ENCODE assay signal across 23 mouse cellular contexts in genomic region chr5:27685923-27686322, GRCm38 (mm10).
A peak's percentile ranks its signal among the peaks of the same experiment; 100 is the strongest.
DNase-seq lines count a peak whose midpoint lies in the region; ATAC-seq and TF ChIP-seq lines count a peak whose summit lies in the region.
"Had no signal": no experiment of that assay in that cellular context is flagged by ENCODE, and none has a peak within 500 bp of the region (broad histone marks: within the 10 kb centered on the region; RNA-seq: fewer than 3 reads in every experiment).

No protein-coding gene starts in this region.

- intact Hi-C loops in heart, adult 2 months (cut with DNase I) = no loop called here

- no peaks in the 10 kb centered on the region for H3K36me3 ChIP-seq in heart, adult 2 months (ENCODE audit: control insufficient read depth, insufficient read depth, low read length)
- no peaks in the 10 kb centered on the region for H3K36me3 ChIP-seq in heart, embryonic 11.5 days (ENCODE audit: control insufficient read depth, insufficient read depth, low read length)
- no peaks in the 10 kb centered on the region for H3K36me3 ChIP-seq in liver, postnatal 0 days (replicated peaks; ENCODE audit: insufficient read depth, low read length)
- H3K36me3 ChIP-seq in liver, embryonic 12.5 days = no peaks in the 10 kb centered on the region
- no peaks in the 10 kb centered on the region for H3K36me3 ChIP-seq in ES-Bruce4 (ENCODE audit: control insufficient read depth, insufficient read depth, low read length, poor library complexity, severe bottlenecking)
- H3K36me3 ChIP-seq: embryonic facial prominence, embryonic 10.5 days; G1E; limb, embryonic 15.5 days; midbrain, embryonic 10.5 days had no signal

- no peaks in the 10 kb centered on the region for H3K4me1 ChIP-seq in heart, adult 2 months (ENCODE audit: control insufficient read depth, insufficient read depth, low read length)
- H3K4me1 ChIP-seq in heart, embryonic 11.5 days (ENCODE audit: control insufficient read depth, insufficient read depth, low read length) = no peaks in the 10 kb centered on the region
- H3K4me1 ChIP-seq in liver, postnatal 0 days (ENCODE audit: insufficient read depth) = no peaks in the 10 kb centered on the region
- no peaks in the 10 kb centered on the region for H3K4me1 ChIP-seq in liver, embryonic 12.5 days
- no peaks in the 10 kb centered on the region for H3K4me1 ChIP-seq in ES-Bruce4 (ENCODE audit: control insufficient read depth, insufficient read depth, low read length)
- H3K4me1 ChIP-seq: embryonic facial prominence, embryonic 10.5 days; limb, embryonic 15.5 days; midbrain, embryonic 10.5 days had no signal

- no peak overlapping the region for H3K9ac ChIP-seq in heart, adult 2 months (ENCODE audit: low read depth, low read length)
- no peak overlapping the region for H3K9ac ChIP-seq in heart, embryonic 11.5 days (ENCODE audit: low read depth, low read length)
- no peak overlapping the region for H3K9ac ChIP-seq in liver, postnatal 0 days (replicated peaks)
- no peak overlapping the region for H3K9ac ChIP-seq in liver, embryonic 12.5 days
- no peak overlapping the region for H3K9ac ChIP-seq in ES-Bruce4 (ENCODE audit: low read depth, poor library complexity, severe bottlenecking)
- H3K9ac ChIP-seq: limb, embryonic 15.5 days had no signal

- H3K9me3 ChIP-seq in heart, embryonic 11.5 days (replicated peaks; ENCODE audit: control insufficient read depth, low read length) = 0 out of 2 replicates have a peak, but pooled peaks cover 3% of the 10 kb centered on the region
- H3K9me3 ChIP-seq in liver, postnatal 0 days (ENCODE audit: low read length) = no peaks in the 10 kb centered on the region
- H3K9me3 ChIP-seq in liver, embryonic 12.5 days (replicated peaks) = no peaks in the 10 kb centered on the region
- no peaks in the 10 kb centered on the region for H3K9me3 ChIP-seq in ES-Bruce4 (replicated peaks; ENCODE audit: control insufficient read depth, insufficient read depth, low read length, poor library complexity, severe bottlenecking)
- H3K9me3 ChIP-seq: embryonic facial prominence, embryonic 10.5 days; G1E; limb, embryonic 15.5 days had no signal

- no peaks in the 10 kb centered on the region for H3K27me3 ChIP-seq in heart, adult 2 months (ENCODE audit: control insufficient read depth, insufficient read depth, low read length)
- H3K27me3 ChIP-seq in heart, embryonic 11.5 days (ENCODE audit: control insufficient read depth, insufficient read depth, low read length) = no peaks in the 10 kb centered on the region
- no peaks in the 10 kb centered on the region for H3K27me3 ChIP-seq in liver, postnatal 0 days (ENCODE audit: insufficient read depth, low read length)
- H3K27me3 ChIP-seq in liver, embryonic 12.5 days (replicated peaks) = no peaks in the 10 kb centered on the region
- H3K27me3 ChIP-seq in ES-Bruce4 (ENCODE audit: control insufficient read depth, insufficient read depth, low read length, poor library complexity, severe bottlenecking) = no peaks in the 10 kb centered on the region
- H3K27me3 ChIP-seq: limb, embryonic 15.5 days had no signal

- H3K4me3 ChIP-seq in heart, adult 2 months = no peak overlapping the region
- no peak overlapping the region for H3K4me3 ChIP-seq in heart, embryonic 11.5 days (ENCODE audit: low read depth, low read length)
- H3K4me3 ChIP-seq in liver, postnatal 0 days (ENCODE audit: low read depth, low read length) = no peak overlapping the region
- H3K4me3 ChIP-seq in liver, embryonic 12.5 days = no peak overlapping the region
- H3K4me3 ChIP-seq in ES-Bruce4 (ENCODE audit: low read depth, low read length) = no peak overlapping the region
- H3K4me3 ChIP-seq: embryonic facial prominence, embryonic 10.5 days; limb, embryonic 15.5 days; midbrain, embryonic 10.5 days had no signal

- no peaks in the 10 kb centered on the region for H3K79me2 ChIP-seq in heart, adult 2 months (replicated peaks; ENCODE audit: control insufficient read depth, insufficient read depth, low read length)

- no peak overlapping the region for H3K27ac ChIP-seq in heart, adult 2 months
- no peak overlapping the region for H3K27ac ChIP-seq in heart, embryonic 11.5 days (ENCODE audit: low read depth, low read length)
- no peak overlapping the region for H3K27ac ChIP-seq in liver, postnatal 0 days (ENCODE audit: low read depth)
- H3K27ac ChIP-seq in liver, embryonic 12.5 days = no peak overlapping the region
- no peak overlapping the region for H3K27ac ChIP-seq in ES-Bruce4 (ENCODE audit: insufficient read depth, low read length)
- H3K27ac ChIP-seq: embryonic facial prominence, embryonic 10.5 days; limb, embryonic 15.5 days; macrophage; midbrain, embryonic 10.5 days had no signal

- no peak overlapping the region for H3K4me2 ChIP-seq in heart, embryonic 11.5 days
- H3K4me2 ChIP-seq in liver, postnatal 0 days (ENCODE audit: low read depth, low read length) = no peak overlapping the region
- H3K4me2 ChIP-seq in liver, embryonic 12.5 days = no peak overlapping the region
- H3K4me2 ChIP-seq: limb, embryonic 15.5 days had no signal

- TF ChIP-seq POLR2A in heart, adult 2 months (IDR thresholded peaks at IDR 0.05; ENCODE audit: insufficient read depth, low read depth, low read length) = no peak
- no peak for TF ChIP-seq POLR2A in ES-Bruce4 (IDR thresholded peaks at IDR 0.05; ENCODE audit: insufficient read depth, low read length)

- ATAC-seq in heart, embryonic 11.5 days (replicated peaks; ENCODE audit: insufficient number of reproducible peaks, low FRiP score, low TSS enrichment) = no peak
- ATAC-seq in liver, postnatal 0 days = no peak
- no peak for ATAC-seq in liver, embryonic 12.5 days
- ATAC-seq in activated CD4-positive, CD25-positive, alpha-beta regulatory T cell, adult 4 months = no peak

- TF ChIP-seq EP300 in heart, adult 2 months (IDR thresholded peaks at IDR 0.05; ENCODE audit: insufficient read depth, low read depth, low read length) = no peak
- TF ChIP-seq EP300 in liver, postnatal 0 days (IDR thresholded peaks at IDR 0.05; ENCODE audit: low read depth) = no peak
- TF ChIP-seq EP300 in ES-Bruce4 (IDR thresholded peaks at IDR 0.05; ENCODE audit: insufficient read depth, low read depth, low read length) = no peak

- peak; percentile 20; the same call in 1 of the 2 replicates for TF ChIP-seq CTCF in heart, adult 2 months (IDR thresholded peaks at IDR 0.05)
- TF ChIP-seq CTCF in liver, postnatal 0 days (IDR thresholded peaks at IDR 0.05; ENCODE audit: low read depth) = peak; percentile 12; the same call in 1 of the 2 replicates
- peak; percentile 28 for TF ChIP-seq CTCF in ES-Bruce4 (IDR thresholded peaks at IDR 0.05; ENCODE audit: low read depth, low read length)

- whole genome bisulfite sequencing in heart, adult 2 months = 62% methylated on average over 3 of the region's 3 CpGs
- 63% methylated on average over 3 of the region's 3 CpGs for WGBS in heart, embryonic 11.5 days (ENCODE audit: insufficient replicate concordance)
- 65% methylated on average over 3 of the region's 3 CpGs for WGBS in liver, postnatal 0 days (ENCODE audit: insufficient replicate concordance)
- 54% methylated on average over 3 of the region's 3 CpGs for WGBS in liver, embryonic 12.5 days (ENCODE audit: insufficient replicate concordance)

- no peak for DNase-seq in heart, adult 2 months
- DNase-seq in liver, postnatal 0 days = no peak
- DNase-seq in ZHBTc4 (ENCODE audit: low read depth, low spot score) = peak; percentile 44
- no peak for DNase-seq in heart, adult 8-10 months (ENCODE audit: low spot score)
- DNase-seq: adrenal gland, postnatal 10 days; cerebellum, adult 11 months; cerebellum, postnatal 25 days; heart, postnatal 4 days; kidney, adult 11 months; kidney, postnatal 25 days; layer of hippocampus, adult 9-11 months; lung, adult 2 months; retina, postnatal 1 day; thymus, postnatal 14 days had no signal
